Mouse (Mus musculus) layer of hippocampus, postnatal 25 days (tissue): ENCODE measurements around the gene Pik3r3. TPM values are rescaled to one million over a fixed set of nuclear protein-coding genes. Genes with fewer than 3 reads are reported as not detected.

Experiments
- total RNA-seq, 2 experiments: library from RNA; stranded (reverse); gene quantifications; 2 replicates each; pipeline ENCODE4 v1.2.3; 2021

The Pik3r3 gene
- total RNA-seq, 2 experiments from 2014 or later, result 40.1 to 41.7 TPM

Other genes with a start within 250 kb of the Pik3r3 start
- gene Faah, start 203.7 kb upstream of the Pik3r3 start, total RNA-seq, result 100 to 1,000 TPM; 139 to 163 TPM
- gene Nsun4, start 167.7 kb upstream of the Pik3r3 start, total RNA-seq, result 1 to 10 TPM; 7.5 to 8.3 TPM
- 100 to 1,000 TPM; 385 to 447 TPM for gene Uqcrh, start 146.5 kb upstream of the Pik3r3 start, total RNA-seq
- gene Lrrc41, start 146.3 kb upstream of the Pik3r3 start, total RNA-seq, result 10 to 100 TPM; 46.0 to 46.8 TPM
- under 1 TPM; 0.54 to 0.99 TPM for gene Rad54l, start 97.9 kb upstream of the Pik3r3 start, total RNA-seq
- 10 to 100 TPM; 64.5 to 68.6 TPM for gene Pomgnt1, start 97.8 kb upstream of the Pik3r3 start, total RNA-seq
- gene Lurap1, start 70.3 kb upstream of the Pik3r3 start, total RNA-seq, result 10 to 100 TPM; 19.7 to 23.7 TPM
- not detected for gene Tspan1, start 54.0 kb upstream of the Pik3r3 start, total RNA-seq
- not detected for gene 1700042G07Rik, start 48.2 kb upstream of the Pik3r3 start, total RNA-seq
- gene Gm49337, start 48.2 kb upstream of the Pik3r3 start, total RNA-seq, result 1 to 10 TPM in 1 of 2 experiments, not detected in 1; 2.9 TPM
- gene Mast2, start 242.6 kb downstream of the Pik3r3 start, total RNA-seq, result 100 to 1,000 TPM in 1 of 2 experiments, 10 to 100 TPM in 1; 86.7 to 100 TPM